Mouse (Mus musculus): ENCODE data around the gene Rnf187. TPM values are rescaled to one million over a fixed set of nuclear protein-coding genes. Genes with fewer than 3 reads are reported as not detected.

The Rnf187 gene
- polyA plus RNA-seq, 1 experiment from 2014 or later = 550 TPM

- H3K4me1 ChIP-seq (ENCODE audit: control insufficient read depth, insufficient read depth, low read length) = no peaks in the 10 kb centered on the region
- 91% methylated on average over 8 of the region's 8 CpGs for WGBS
- no peak overlapping the region for H3K4me3 ChIP-seq (ENCODE audit: low read depth, low read length)
- no peak overlapping the region for H3K27ac ChIP-seq (ENCODE audit: low read length)
- H3K9ac ChIP-seq (ENCODE audit: low read depth, low read length) = no peak overlapping the region
- no peaks in the 10 kb centered on the region for H3K9me3 ChIP-seq (replicated peaks; ENCODE audit: control insufficient read depth, low read length, poor library complexity, severe bottlenecking)
- no peaks in the 10 kb centered on the region; the same call in 1 of the 2 replicates for H3K36me3 ChIP-seq (ENCODE audit: control insufficient read depth, insufficient read depth, low read length)
- H3K27me3 ChIP-seq (ENCODE audit: control insufficient read depth, insufficient read depth, low read depth, low read length) = no peaks in the 10 kb centered on the region
- no peak overlapping the region for H3K4me2 ChIP-seq (ENCODE audit: low read length)
- ATAC-seq = no peak
Measured at GRCm38 (mm10) chr11:58969027-58969426, 30.3 kb upstream of the Rnf187 start.

GRCm38 (mm10) chr11:58968551-58968950 lies 29.8 kb upstream of the Rnf187 start:
- Histone ChIP-seq H3K4me1 (ENCODE audit: control insufficient read depth, insufficient read depth, low read length) (no peaks in the 10 kb centered on the region), H3K9ac (ENCODE audit: low read depth, low read length) (no peak overlapping the region), H3K27me3 (ENCODE audit: control insufficient read depth, insufficient read depth, low read depth, low read length) (no peaks in the 10 kb centered on the region), H3K9me3 (replicated peaks; ENCODE audit: control insufficient read depth, low read length, poor library complexity, severe bottlenecking) (no peaks in the 10 kb centered on the region), H3K4me3 (ENCODE audit: low read depth, low read length) (no peak overlapping the region), H3K27ac (ENCODE audit: low read length) (no peak overlapping the region), H3K36me3 (ENCODE audit: control insufficient read depth, insufficient read depth, low read length) (no peaks in the 10 kb centered on the region; the same call in 1 of the 2 replicates), H3K4me2 (ENCODE audit: low read length) (no peak overlapping the region)
- no peak for ATAC-seq
- WGBS = 87% methylated on average over 7 of the region's 7 CpGs

GRCm38 (mm10) chr11:58967346-58967745 lies 28.6 kb upstream of the Rnf187 start:
- no peaks in the 10 kb centered on the region for H3K9me3 ChIP-seq (replicated peaks; ENCODE audit: control insufficient read depth, low read length, poor library complexity, severe bottlenecking)
- H3K27me3 ChIP-seq (ENCODE audit: control insufficient read depth, insufficient read depth, low read depth, low read length) = no peaks in the 10 kb centered on the region
- no peak overlapping the region for H3K4me3 ChIP-seq (ENCODE audit: low read depth, low read length)
- 97% methylated on average over 1 of the region's 1 CpGs for WGBS
- H3K4me1 ChIP-seq (ENCODE audit: control insufficient read depth, insufficient read depth, low read length) = no peaks in the 10 kb centered on the region
- no peak overlapping the region for H3K27ac ChIP-seq (ENCODE audit: low read length)
- no peak overlapping the region for H3K4me2 ChIP-seq (ENCODE audit: low read length)
- H3K36me3 ChIP-seq (ENCODE audit: control insufficient read depth, insufficient read depth, low read length) = no peaks in the 10 kb centered on the region; the same call in 1 of the 2 replicates
- H3K9ac ChIP-seq (ENCODE audit: low read depth, low read length) = no peak overlapping the region
- ATAC-seq = no peak

GRCm38 (mm10) chr11:58965001-58965760 lies 26.5 kb upstream of the Rnf187 start:
- Histone ChIP-seq H3K27ac (ENCODE audit: low read length) (no peak overlapping the region), H3K4me3 (ENCODE audit: low read depth, low read length) (no peak overlapping the region), H3K36me3 (ENCODE audit: control insufficient read depth, insufficient read depth, low read length) (no peaks in the 10 kb centered on the region), H3K9ac (ENCODE audit: low read depth, low read length) (no peak overlapping the region), H3K27me3 (ENCODE audit: control insufficient read depth, insufficient read depth, low read depth, low read length) (no peaks in the 10 kb centered on the region), H3K4me1 (ENCODE audit: control insufficient read depth, insufficient read depth, low read length) (no peaks in the 10 kb centered on the region), H3K4me2 (ENCODE audit: low read length) (no peak overlapping the region), H3K9me3 (replicated peaks; ENCODE audit: control insufficient read depth, low read length, poor library complexity, severe bottlenecking) (no peaks in the 10 kb centered on the region)
- 45% methylated on average over 12 of the region's 12 CpGs for WGBS
- no peak for ATAC-seq

- H3K4me1 ChIP-seq (ENCODE audit: control insufficient read depth, insufficient read depth, low read length) = peaks cover 4% of the 10 kb centered on the region; the same call in 1 of the 2 replicates
- no peak overlapping the region for H3K9ac ChIP-seq (ENCODE audit: low read depth, low read length)
- no peak overlapping the region for H3K4me3 ChIP-seq (ENCODE audit: low read depth, low read length)
- no peak for ATAC-seq
- no peaks in the 10 kb centered on the region for H3K27me3 ChIP-seq (ENCODE audit: control insufficient read depth, insufficient read depth, low read depth, low read length)
- H3K27ac ChIP-seq (ENCODE audit: low read length) = no peak overlapping the region
- 86% methylated on average over 7 of the region's 7 CpGs for WGBS
- no peaks in the 10 kb centered on the region for H3K9me3 ChIP-seq (replicated peaks; ENCODE audit: control insufficient read depth, low read length, poor library complexity, severe bottlenecking)
- H3K36me3 ChIP-seq (ENCODE audit: control insufficient read depth, insufficient read depth, low read length) = no peaks in the 10 kb centered on the region
- H3K4me2 ChIP-seq (ENCODE audit: low read length) = no peak overlapping the region
Measured at GRCm38 (mm10) chr11:58964216-58964615, 25.5 kb upstream of the Rnf187 start.

GRCm38 (mm10) chr11:58963543-58963942 lies 24.8 kb upstream of the Rnf187 start:
- H3K4me3 ChIP-seq (ENCODE audit: low read depth, low read length) = no peak overlapping the region
- H3K27me3 ChIP-seq (ENCODE audit: control insufficient read depth, insufficient read depth, low read depth, low read length) = no peaks in the 10 kb centered on the region
- H3K9ac ChIP-seq (ENCODE audit: low read depth, low read length) = no peak overlapping the region
- H3K4me1 ChIP-seq (ENCODE audit: control insufficient read depth, insufficient read depth, low read length) = peaks cover 7% of the 10 kb centered on the region
- no peaks in the 10 kb centered on the region for H3K9me3 ChIP-seq (replicated peaks; ENCODE audit: control insufficient read depth, low read length, poor library complexity, severe bottlenecking)
- H3K36me3 ChIP-seq (ENCODE audit: control insufficient read depth, insufficient read depth, low read length) = no peaks in the 10 kb centered on the region
- 41% methylated on average over 17 of the region's 17 CpGs for WGBS
- H3K27ac ChIP-seq (ENCODE audit: low read length) = no peak overlapping the region
- no peak for ATAC-seq
- no peak overlapping the region for H3K4me2 ChIP-seq (ENCODE audit: low read length)

DNA sequence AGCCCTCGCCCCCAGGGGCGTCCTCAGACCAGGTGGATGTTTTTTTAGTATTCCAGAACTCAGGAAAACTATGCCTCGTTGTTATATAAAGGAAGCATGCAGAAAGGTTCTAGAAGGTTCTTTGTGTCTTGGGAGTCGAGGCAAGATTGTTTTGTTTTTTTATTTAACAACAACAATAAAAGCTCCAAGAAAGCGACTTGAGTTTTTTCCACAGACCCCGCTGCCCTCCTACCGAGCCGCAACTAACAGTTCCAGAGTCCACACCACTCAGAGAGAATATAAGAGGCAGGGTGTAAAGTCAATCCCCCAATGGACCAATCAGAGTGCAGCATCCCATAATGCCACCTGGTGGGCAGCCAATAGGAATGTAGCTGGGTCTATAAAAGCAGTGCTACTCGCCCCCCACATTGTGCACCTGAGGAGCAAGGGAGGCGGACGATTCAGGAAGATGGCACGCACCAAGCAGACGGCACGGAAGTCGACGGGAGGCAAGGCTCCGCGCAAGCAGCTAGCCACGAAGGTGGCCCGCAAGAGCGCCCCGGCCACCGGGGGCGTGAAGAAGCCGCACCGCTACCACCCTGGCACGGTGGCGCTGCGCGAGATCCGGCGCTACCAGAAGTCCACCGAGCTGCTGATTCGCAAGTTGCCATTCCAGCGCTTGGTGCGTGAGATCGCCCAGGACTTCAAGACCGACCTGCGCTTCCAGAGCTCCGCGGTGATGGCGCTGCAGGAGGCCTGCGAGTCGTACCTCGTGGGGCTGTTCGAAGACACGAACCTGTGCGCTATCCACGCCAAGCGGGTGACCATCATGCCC lies 22.9 kb upstream of the Rnf187 start:
- no peak overlapping the region for H3K27ac ChIP-seq (ENCODE audit: low read length)
- H3K36me3 ChIP-seq (ENCODE audit: control insufficient read depth, insufficient read depth, low read length) = 0 out of 2 replicates have a peak, but pooled peaks cover 3% of the 10 kb centered on the region
- no peak for ATAC-seq
- peaks cover 27% of the 10 kb centered on the region for H3K4me1 ChIP-seq (ENCODE audit: control insufficient read depth, insufficient read depth, low read length)
- H3K9me3 ChIP-seq (replicated peaks; ENCODE audit: control insufficient read depth, low read length, poor library complexity, severe bottlenecking) = no peaks in the 10 kb centered on the region
- no peak overlapping the region for H3K9ac ChIP-seq (ENCODE audit: low read depth, low read length)
- no peak overlapping the region for H3K4me3 ChIP-seq (ENCODE audit: low read depth, low read length)
- 65% methylated on average over 50 of the region's 50 CpGs for WGBS
- no peaks in the 10 kb centered on the region for H3K27me3 ChIP-seq (ENCODE audit: control insufficient read depth, insufficient read depth, low read depth, low read length)
- no peak overlapping the region for H3K4me2 ChIP-seq (ENCODE audit: low read length)

DNA sequence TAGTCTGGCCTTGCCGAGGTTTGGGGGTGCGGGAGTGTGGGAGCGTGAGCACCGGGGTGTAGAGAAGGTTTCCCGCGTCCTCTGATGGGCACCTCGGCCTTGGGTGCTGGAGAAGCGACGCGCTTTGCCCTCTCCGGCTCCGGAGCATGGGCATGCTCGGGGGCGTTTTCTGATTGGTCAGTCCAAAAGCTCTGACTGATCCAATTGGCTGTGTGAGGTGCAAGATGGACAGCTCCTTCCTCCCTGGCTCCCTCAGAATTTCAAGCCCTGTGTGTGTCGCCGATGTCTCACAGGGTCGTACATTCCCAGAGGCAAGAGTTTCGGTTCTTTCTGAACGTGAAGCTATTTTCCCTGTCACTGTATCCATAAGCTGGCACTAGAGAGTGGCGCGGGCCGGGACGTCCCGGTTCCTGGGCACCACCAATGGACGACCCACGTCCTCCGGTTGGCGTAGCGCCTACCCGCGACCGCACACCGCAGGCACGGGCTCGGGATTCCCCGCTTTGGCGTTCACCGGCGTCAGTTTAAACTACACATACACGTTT lies 21.3 kb upstream of the Rnf187 start:
- Histone ChIP-seq H3K9me3 (replicated peaks; ENCODE audit: control insufficient read depth, low read length, poor library complexity, severe bottlenecking) (no peaks in the 10 kb centered on the region), H3K9ac (ENCODE audit: low read depth, low read length) (peak overlapping the region; percentile 36), H3K4me2 (ENCODE audit: low read length) (peak overlapping the region; percentile 75), H3K4me1 (ENCODE audit: control insufficient read depth, insufficient read depth, low read length) (peaks cover 31% of the 10 kb centered on the region), H3K27ac (ENCODE audit: low read length) (peak overlapping the region; percentile 83), H3K27me3 (ENCODE audit: control insufficient read depth, insufficient read depth, low read depth, low read length) (no peaks in the 10 kb centered on the region), H3K4me3 (ENCODE audit: low read depth, low read length) (peak overlapping the region; percentile 50), H3K36me3 (ENCODE audit: control insufficient read depth, insufficient read depth, low read length) (0 out of 2 replicates have a peak, but pooled peaks cover 3% of the 10 kb centered on the region)
- WGBS = 1% methylated on average over 40 of the region's 40 CpGs
- peak; percentile 88 for ATAC-seq

Measured in midbrain, embryonic 16.5 days (tissue).